Mouse (Mus musculus): ENCODE results near the gene Ppfia3. TPM values are rescaled to one million over a fixed set of nuclear protein-coding genes. Genes with fewer than 3 reads are reported as not detected.

Ppfia3 gene
- polyA plus RNA-seq, 1 experiment from 2014 or later, result 4.3 TPM

- WGBS, result 13% methylated on average over 9 of the region's 9 CpGs
These were observed 53.3 kb downstream of the Ppfia3 start for GRCm38 (mm10) chr7:45313495-45313894.

GRCm38 (mm10) chr7:45312686-45313453, 53.9 kb downstream of the Ppfia3 start:
- 9% methylated on average over 10 of the region's 10 CpGs for WGBS
- H3K4me1 ChIP-seq (replicated peaks; ENCODE audit: insufficient read depth, low read length), result 0 out of 2 replicates have a peak, but pooled peaks cover 3% of the 10 kb centered on the region
- H3K27me3 ChIP-seq (ENCODE audit: insufficient read depth, low read length), result no peaks in the 10 kb centered on the region
- H3K4me3 ChIP-seq (replicated peaks; ENCODE audit: low read depth, low read length), result no peak overlapping the region
- no peaks in the 10 kb centered on the region for H3K9me3 ChIP-seq (replicated peaks; ENCODE audit: low read length)
- H3K27ac ChIP-seq, result peak overlapping the region; percentile 37; the same call in 1 of the 2 replicates
- H3K36me3 ChIP-seq (ENCODE audit: insufficient read depth, low read length), result 0 out of 2 replicates have a peak, but pooled peaks cover 6% of the 10 kb centered on the region
- H3K9ac ChIP-seq (ENCODE audit: low read depth, low read length), result no peak overlapping the region
- DNase-seq (ENCODE audit: low spot score) (peak; percentile 92), ATAC-seq (replicated peaks; ENCODE audit: low FRiP score, low read depth) (no peak)
- peak overlapping the region; percentile 9; the same call in 1 of the 2 replicates for H3K4me2 ChIP-seq (ENCODE audit: low read length)
- TF ChIP-seq CTCF (IDR thresholded peaks at IDR 0.05; ENCODE audit: low read depth), result no peak

More at GRCm38 (mm10) chr7:45313495-45313894, 53.3 kb downstream of the Ppfia3 start:
- DNase-seq (ENCODE audit: low spot score) (no peak), ATAC-seq (replicated peaks; ENCODE audit: low FRiP score, low read depth) (no peak)
- Histone ChIP-seq H3K4me1 (replicated peaks; ENCODE audit: insufficient read depth, low read length) (0 out of 2 replicates have a peak, but pooled peaks cover 3% of the 10 kb centered on the region), H3K27me3 (ENCODE audit: insufficient read depth, low read length) (no peaks in the 10 kb centered on the region), H3K36me3 (ENCODE audit: insufficient read depth, low read length) (0 out of 2 replicates have a peak, but pooled peaks cover 5% of the 10 kb centered on the region), H3K4me3 (replicated peaks; ENCODE audit: low read depth, low read length) (no peak overlapping the region), H3K27ac (peak overlapping the region; percentile 37; the same call in 1 of the 2 replicates), H3K4me2 (ENCODE audit: low read length) (peak overlapping the region; percentile 9; the same call in 1 of the 2 replicates), H3K9ac (ENCODE audit: low read depth, low read length) (no peak overlapping the region), H3K9me3 (replicated peaks; ENCODE audit: low read length) (no peaks in the 10 kb centered on the region)
- no peak for TF ChIP-seq CTCF (IDR thresholded peaks at IDR 0.05; ENCODE audit: low read depth)

- Histone ChIP-seq H3K4me3 (replicated peaks; ENCODE audit: low read depth, low read length) (no peak overlapping the region), H3K27ac (no peak overlapping the region), H3K4me2 (ENCODE audit: low read length) (no peak overlapping the region), H3K9ac (ENCODE audit: low read depth, low read length) (no peak overlapping the region), H3K27me3 (ENCODE audit: insufficient read depth, low read length) (no peaks in the 10 kb centered on the region), H3K9me3 (replicated peaks; ENCODE audit: low read length) (no peaks in the 10 kb centered on the region), H3K36me3 (ENCODE audit: insufficient read depth, low read length) (0 out of 2 replicates have a peak, but pooled peaks cover 3% of the 10 kb centered on the region), H3K4me1 (replicated peaks; ENCODE audit: insufficient read depth, low read length) (0 out of 2 replicates have a peak, but pooled peaks cover 3% of the 10 kb centered on the region)
- 24% methylated on average over 8 of the region's 8 CpGs for WGBS
- ATAC-seq (replicated peaks; ENCODE audit: low FRiP score, low read depth), result no peak
- DNase-seq (ENCODE audit: low spot score), result peak; percentile 29
- TF ChIP-seq CTCF (IDR thresholded peaks at IDR 0.05; ENCODE audit: low read depth), result no peak
These were observed 54.8 kb downstream of the Ppfia3 start for GRCm38 (mm10) chr7:45312023-45312422.

GRCm38 (mm10) chr7:45309455-45309854, 57.4 kb downstream of the Ppfia3 start:
- H3K27ac ChIP-seq, result no peak overlapping the region
- H3K9ac ChIP-seq (ENCODE audit: low read depth, low read length), result no peak overlapping the region
- H3K36me3 ChIP-seq (ENCODE audit: insufficient read depth, low read length), result 0 out of 2 replicates have a peak, but pooled peaks cover 3% of the 10 kb centered on the region
- H3K4me1 ChIP-seq (replicated peaks; ENCODE audit: insufficient read depth, low read length), result peaks cover 2% of the 10 kb centered on the region; the same call in 1 of the 2 replicates
- 20% methylated on average over 9 of the region's 9 CpGs for WGBS
- ATAC-seq (replicated peaks; ENCODE audit: low FRiP score, low read depth) (no peak), DNase-seq (ENCODE audit: low spot score) (peak; percentile 74)
- no peaks in the 10 kb centered on the region for H3K9me3 ChIP-seq (replicated peaks; ENCODE audit: low read length)
- no peak overlapping the region for H3K4me2 ChIP-seq (ENCODE audit: low read length)
- H3K4me3 ChIP-seq (replicated peaks; ENCODE audit: low read depth, low read length), result no peak overlapping the region
- TF ChIP-seq CTCF (IDR thresholded peaks at IDR 0.05; ENCODE audit: low read depth), result peak; percentile 73
- no peaks in the 10 kb centered on the region for H3K27me3 ChIP-seq (ENCODE audit: insufficient read depth, low read length)

GRCm38 (mm10) chr7:45308551-45309240, 58.1 kb downstream of the Ppfia3 start:
- ATAC-seq (replicated peaks; ENCODE audit: low FRiP score, low read depth) (no peak), DNase-seq (ENCODE audit: low spot score) (no peak)
- Histone ChIP-seq H3K9me3 (replicated peaks; ENCODE audit: low read length) (no peaks in the 10 kb centered on the region), H3K36me3 (ENCODE audit: insufficient read depth, low read length) (0 out of 2 replicates have a peak, but pooled peaks cover 3% of the 10 kb centered on the region), H3K27ac (no peak overlapping the region), H3K4me1 (replicated peaks; ENCODE audit: insufficient read depth, low read length) (no peaks in the 10 kb centered on the region; the same call in 1 of the 2 replicates), H3K4me2 (ENCODE audit: low read length) (no peak overlapping the region), H3K4me3 (replicated peaks; ENCODE audit: low read depth, low read length) (no peak overlapping the region), H3K9ac (ENCODE audit: low read depth, low read length) (no peak overlapping the region), H3K27me3 (ENCODE audit: insufficient read depth, low read length) (no peaks in the 10 kb centered on the region)
- TF ChIP-seq CTCF (IDR thresholded peaks at IDR 0.05; ENCODE audit: low read depth), result no peak
- 66% methylated on average over 15 of the region's 15 CpGs for WGBS

- Histone ChIP-seq H3K27me3 (ENCODE audit: insufficient read depth, low read length) (no peaks in the 10 kb centered on the region), H3K27ac (no peak overlapping the region), H3K4me1 (replicated peaks; ENCODE audit: insufficient read depth, low read length) (no peaks in the 10 kb centered on the region; the same call in 1 of the 2 replicates), H3K4me3 (replicated peaks; ENCODE audit: low read depth, low read length) (no peak overlapping the region), H3K4me2 (ENCODE audit: low read length) (peak overlapping the region; percentile 28), H3K9ac (ENCODE audit: low read depth, low read length) (no peak overlapping the region), H3K9me3 (replicated peaks; ENCODE audit: low read length) (no peaks in the 10 kb centered on the region), H3K36me3 (ENCODE audit: insufficient read depth, low read length) (peaks cover 10% of the 10 kb centered on the region; the same call in 1 of the 2 replicates)
- WGBS, result 13% methylated on average over 17 of the region's 17 CpGs
- ATAC-seq (replicated peaks; ENCODE audit: low FRiP score, low read depth) (peak; percentile 68), DNase-seq (ENCODE audit: low spot score) (peak; percentile 80)
- peak; percentile 89 for TF ChIP-seq CTCF (IDR thresholded peaks at IDR 0.05; ENCODE audit: low read depth)
These were observed 61.5 kb downstream of the Ppfia3 start for GRCm38 (mm10) chr7:45305275-45305674.
